Mouse (Mus musculus) duodenum, adult 2 months (tissue): ENCODE measurements around the gene Crybb2. TPM values are rescaled to one million over a fixed set of nuclear protein-coding genes. Genes with fewer than 3 reads are reported as not detected.

ENCODE experiments used
- polyA plus RNA-seq: library from polyadenylated mRNA; depleted of rRNA; stranded (reverse); fragments of >200 nt; gene quantifications from 2 replicates; pipeline ENCODE4 v1.2.3, GENCODE M21; 2012; ENCODE audit warnings: low replicate concordance; rRNA removed

Gene Crybb2
- polyA plus RNA-seq: 0.34 TPM in 1 of 2 replicates, not detected in the other

GRCm38 (mm10) chr5:113070017-113070416 is at the start of gene Crybb2:
TSS of gene Crybb2 (minus strand) at chr5:113070117.

DNA sequence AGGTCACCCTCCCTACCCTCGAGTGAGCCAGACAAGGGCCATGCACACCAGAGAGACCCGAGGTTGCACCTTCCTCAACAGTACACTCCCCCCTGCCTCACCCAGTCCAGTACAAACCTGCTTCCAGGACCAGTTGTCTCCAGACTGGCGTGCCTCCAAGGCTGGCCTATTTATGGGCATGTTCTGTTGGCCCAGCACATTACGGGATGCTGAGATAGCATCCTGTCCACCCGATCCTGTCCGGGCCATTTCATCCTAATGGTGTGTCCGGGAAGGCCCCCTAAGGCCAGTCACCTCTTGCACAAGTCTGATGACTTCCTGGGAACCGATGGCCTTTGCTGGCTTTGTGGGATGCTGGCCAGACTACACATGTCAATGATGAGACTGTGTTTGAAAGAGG is 11.5 kb upstream of the Crybb2 start, which contains the start of gene Crybb3:
Gene Crybb3, minus strand, starts transcription at position 146 of the 400 bp plus-strand sequence.

GRCm38 (mm10) chr5:113015236-113016061 is 54.5 kb downstream of the Crybb2 start, which contains the start of gene Grk3:
TSS of gene Grk3 (minus strand) at chr5:113015791.

Other genes starting within 250 kb of the Crybb2 start
- gene Myo18b, start 173.8 kb downstream of the Crybb2 start, polyA plus RNA-seq: 0.23 and 1.1 TPM in 2 replicates
- 1.8 and 6.7 TPM in 2 replicates for gene Grk3, start 54.3 kb downstream of the Crybb2 start, polyA plus RNA-seq
- 2.5 and 12.4 TPM in 2 replicates for gene Crybb3, start 11.5 kb upstream of the Crybb2 start, polyA plus RNA-seq
- gene 2900026A02Rik, start 151.1 kb upstream of the Crybb2 start, polyA plus RNA-seq: 23.8 and 41.2 TPM in 2 replicates
- gene Tmem211, start 156.8 kb upstream of the Crybb2 start, polyA plus RNA-seq: not detected in 2 replicates
- gene Sgsm1, start 240.7 kb upstream of the Crybb2 start, polyA plus RNA-seq: 3.3 and 5.6 TPM in 2 replicates